Mouse (Mus musculus) ES-Bruce4 (cell line): ENCODE results near the gene Resp18. TPM values are rescaled to one million over a fixed set of nuclear protein-coding genes. Genes with fewer than 3 reads are reported as not detected.

Experiments
- H3K27ac ChIP-seq: 2 replicates; pipeline ENCODE4 v1.5.1; 2012; ENCODE audit warnings: low read length, inconsistent platforms; ENCODE audit not compliant: insufficient read depth
- H3K27me3 ChIP-seq: 2 replicates; pipeline ENCODE4 v1.6.1; 2012; ENCODE audit warnings: mild to moderate bottlenecking, low read length, inconsistent platforms; ENCODE audit not compliant: control insufficient read depth, poor library complexity, insufficient read depth, severe bottlenecking
- H3K36me3 ChIP-seq: 2 replicates; pipeline ENCODE4 v1.6.1; 2012; ENCODE audit warnings: inconsistent platforms, mild to moderate bottlenecking, low read length, moderate library complexity; ENCODE audit not compliant: control insufficient read depth, poor library complexity, insufficient read depth, severe bottlenecking
- H3K4me1 ChIP-seq: one replicate; pipeline ENCODE4 v1.8.1; 2011; ENCODE audit warnings: low read length; ENCODE audit not compliant: control insufficient read depth, insufficient read depth
- H3K4me3 ChIP-seq: 2 replicates; pipeline ENCODE4 v1.5.1; 2011; ENCODE audit warnings: low read depth, mild to moderate bottlenecking, low read length
- H3K9ac ChIP-seq: 2 replicates; pipeline ENCODE4 v1.6.1; 2012; ENCODE audit warnings: low read depth, mild to moderate bottlenecking, inconsistent platforms; ENCODE audit not compliant: poor library complexity, severe bottlenecking
- H3K9me3 ChIP-seq: replicated peaks from 2 replicates; pipeline ENCODE4 v1.6.1; 2012; ENCODE audit warnings: mild to moderate bottlenecking, low read length, inconsistent platforms; ENCODE audit not compliant: control insufficient read depth, poor library complexity, insufficient read depth, severe bottlenecking
- CTCF ChIP-seq: IDR thresholded peaks from one replicate; pipeline ENCODE4 v1.8.1; 2011; ENCODE audit warnings: low read depth, low read length
- EP300 ChIP-seq: IDR thresholded peaks from 2 replicates; pipeline ENCODE4 v1.6.1; 2011; ENCODE audit warnings: low read depth, low read length; ENCODE audit not compliant: insufficient read depth
- POLR2A ChIP-seq: IDR thresholded peaks from one replicate; pipeline ENCODE4 v1.8.1; 2011; ENCODE audit warnings: low read length; ENCODE audit not compliant: insufficient read depth
- polyA plus RNA-seq: library from polyadenylated mRNA; stranded (reverse); fragments of >200 nt; gene quantifications from 2 replicates; pipeline ENCODE4 v1.2.4, GENCODE M21; 2011; ENCODE audit warnings: low read depth; ENCODE audit not compliant: missing spikeins, insufficient read depth, insufficient read length

Resp18 gene
- polyA plus RNA-seq, 1 experiment = not detected

DNA sequence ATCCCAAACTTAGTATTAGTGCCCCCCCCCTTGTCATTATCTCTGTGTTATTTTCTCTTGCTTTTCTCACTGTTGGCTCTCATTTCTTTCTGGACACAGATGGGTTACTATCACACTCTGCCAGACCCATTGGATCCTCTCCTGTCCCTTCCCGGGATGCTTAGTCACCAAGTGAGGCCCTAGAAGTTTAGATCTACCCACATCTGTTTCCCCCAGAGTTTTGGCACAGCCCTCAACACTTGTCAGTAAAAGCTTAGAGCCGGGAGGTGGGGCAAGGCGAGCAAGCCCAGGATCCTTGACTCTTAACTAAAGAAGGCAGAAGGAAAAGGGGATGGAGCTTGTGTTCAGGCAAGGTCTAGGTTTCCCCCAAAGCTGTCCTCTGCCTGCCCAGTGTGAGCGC is 49.1 kb downstream of the Resp18 start:
- no peak overlapping the region for H3K27ac ChIP-seq
- no peak for TF ChIP-seq CTCF
- TF ChIP-seq EP300 = no peak
- no peak for TF ChIP-seq POLR2A
- H3K9ac ChIP-seq = no peak overlapping the region
- no peak overlapping the region for H3K4me3 ChIP-seq
- no peaks in the 10 kb centered on the region for H3K36me3 ChIP-seq
- H3K27me3 ChIP-seq = no peaks in the 10 kb centered on the region
- no peaks in the 10 kb centered on the region for H3K9me3 ChIP-seq
- H3K4me1 ChIP-seq = peaks cover 11% of the 10 kb centered on the region

DNA sequence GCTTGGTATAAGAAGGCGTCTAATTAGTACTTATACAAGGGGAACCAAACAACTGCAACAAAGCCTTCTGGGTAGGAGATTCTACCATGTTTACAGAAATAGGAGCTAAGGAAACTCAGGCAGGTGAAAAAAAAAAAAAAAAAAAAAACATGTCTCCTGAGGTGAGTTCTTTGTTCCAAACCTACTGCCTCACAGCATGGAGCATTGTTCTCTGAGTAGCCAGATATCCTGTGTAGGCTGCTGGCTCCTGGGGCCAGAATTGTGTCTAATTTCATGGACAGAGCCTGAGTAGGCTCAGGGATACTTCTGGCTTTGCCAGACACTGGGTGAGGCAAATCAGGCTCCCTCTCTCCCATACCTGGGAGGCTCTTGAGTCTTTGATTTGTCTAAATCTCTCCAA is 50.6 kb downstream of the Resp18 start:
- Histone ChIP-seq H3K9me3 (no peaks in the 10 kb centered on the region), H3K36me3 (no peaks in the 10 kb centered on the region), H3K4me1 (peaks cover 14% of the 10 kb centered on the region), H3K27me3 (no peaks in the 10 kb centered on the region), H3K4me3 (no peak overlapping the region), H3K27ac (peak overlapping the region; percentile 4; the same call in 1 of the 2 replicates), H3K9ac (no peak overlapping the region)
- TF ChIP-seq CTCF (no peak), EP300 (no peak), POLR2A (no peak)

DNA sequence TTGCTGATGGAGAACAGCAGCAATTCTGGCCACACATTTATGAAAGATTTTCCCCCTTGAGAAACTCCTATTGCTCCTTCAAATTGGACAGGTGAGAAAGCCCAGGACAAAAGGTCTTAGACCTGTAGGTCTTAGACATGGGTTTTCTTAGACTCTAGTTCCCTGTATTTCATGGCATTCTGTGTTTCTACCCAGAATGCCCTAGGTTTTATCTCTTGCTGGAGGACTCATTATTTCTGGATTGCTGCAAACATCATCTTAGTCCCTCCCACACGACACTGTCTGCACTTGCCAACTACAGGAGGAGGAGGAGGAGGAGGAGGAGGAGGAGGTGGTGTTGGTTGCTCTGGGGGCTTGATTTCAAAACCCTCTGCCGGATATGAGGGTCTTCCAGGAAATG is 52.1 kb downstream of the Resp18 start:
- no peaks in the 10 kb centered on the region for H3K9me3 ChIP-seq
- TF ChIP-seq POLR2A (no peak), EP300 (no peak), CTCF (no peak)
- no peaks in the 10 kb centered on the region for H3K36me3 ChIP-seq
- no peaks in the 10 kb centered on the region for H3K27me3 ChIP-seq
- H3K4me3 ChIP-seq = no peak overlapping the region
- H3K4me1 ChIP-seq = peaks cover 13% of the 10 kb centered on the region
- no peak overlapping the region for H3K9ac ChIP-seq
- H3K27ac ChIP-seq = no peak overlapping the region

DNA sequence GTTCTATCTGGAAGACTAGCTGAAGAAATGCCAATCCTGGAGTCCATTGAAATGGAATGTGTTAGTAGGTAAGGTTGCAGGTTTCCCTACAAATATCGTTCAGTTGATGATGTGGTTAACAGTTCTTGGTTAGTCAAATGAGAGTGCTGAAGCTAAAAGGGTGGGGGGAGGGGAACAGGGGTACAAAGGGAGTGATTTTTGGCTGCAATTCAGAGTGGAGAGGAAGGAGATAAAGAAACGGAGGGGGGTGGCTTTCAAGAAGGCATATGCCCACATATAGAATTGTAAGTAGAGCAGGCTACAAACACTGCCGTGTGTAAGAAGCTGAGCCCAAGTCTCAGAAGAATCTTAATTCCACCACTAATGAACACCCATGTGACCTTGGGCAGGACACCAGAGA is 52.7 kb downstream of the Resp18 start:
- no peak overlapping the region for H3K27ac ChIP-seq
- TF ChIP-seq EP300 = no peak
- no peak for TF ChIP-seq POLR2A
- TF ChIP-seq CTCF = no peak
- peaks cover 13% of the 10 kb centered on the region for H3K4me1 ChIP-seq
- H3K9me3 ChIP-seq = no peaks in the 10 kb centered on the region
- H3K9ac ChIP-seq = no peak overlapping the region
- H3K36me3 ChIP-seq = no peaks in the 10 kb centered on the region
- no peak overlapping the region for H3K4me3 ChIP-seq
- no peaks in the 10 kb centered on the region for H3K27me3 ChIP-seq

DNA sequence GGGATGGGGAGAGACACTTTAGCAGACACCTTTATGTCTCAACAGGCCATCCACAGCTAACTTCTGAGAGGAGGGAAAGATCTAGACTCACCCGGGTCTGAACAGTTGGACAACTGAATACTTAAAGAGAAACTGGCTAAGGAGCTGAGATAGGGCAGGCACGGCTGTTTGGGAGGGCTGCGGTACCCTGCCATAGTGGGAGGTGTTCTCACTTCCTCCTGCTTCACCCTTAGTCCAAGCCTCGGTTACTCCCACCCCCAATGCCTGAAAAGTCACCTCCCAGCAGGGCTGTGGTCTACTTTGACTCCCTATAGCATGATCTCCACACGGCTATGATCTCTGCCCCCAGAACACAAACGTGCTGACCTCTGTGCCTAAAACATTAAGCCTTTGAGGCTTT is 54.7 kb downstream of the Resp18 start:
- H3K27me3 ChIP-seq = no peaks in the 10 kb centered on the region
- no peak overlapping the region for H3K4me3 ChIP-seq

DNA sequence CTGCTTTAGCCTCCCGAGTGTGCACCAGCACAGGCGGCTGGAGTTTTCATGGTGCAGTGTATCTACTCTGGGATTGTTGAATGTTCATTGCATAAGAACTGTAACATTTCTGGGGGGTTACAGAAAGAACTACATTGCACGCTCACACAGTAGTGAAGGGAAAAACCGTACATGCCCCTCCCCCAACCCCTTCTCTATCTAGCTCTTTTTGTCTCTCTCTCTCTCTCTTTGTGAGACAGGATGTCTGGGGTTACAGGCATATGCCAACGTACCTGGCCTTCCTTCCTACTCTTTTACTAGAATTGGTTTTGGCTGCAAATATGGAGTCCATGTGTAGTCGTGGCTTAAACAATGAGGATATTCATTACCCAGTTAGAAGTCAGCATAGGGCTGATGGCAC is 55.3 kb downstream of the Resp18 start:
- H3K27me3 ChIP-seq = no peaks in the 10 kb centered on the region

More for the DNA sequence above, 54.7 kb downstream of the Resp18 start:
- H3K4me1 ChIP-seq = peaks cover 13% of the 10 kb centered on the region
- H3K27ac ChIP-seq = no peak overlapping the region
- H3K36me3 ChIP-seq = no peaks in the 10 kb centered on the region
- H3K9ac ChIP-seq = no peak overlapping the region
- TF ChIP-seq EP300 (no peak), POLR2A (no peak), CTCF (no peak)
- H3K9me3 ChIP-seq = no peaks in the 10 kb centered on the region

More for the DNA sequence above, 55.3 kb downstream of the Resp18 start:
- TF ChIP-seq CTCF = no peak
- no peak for TF ChIP-seq EP300
- TF ChIP-seq POLR2A = no peak
- Histone ChIP-seq H3K36me3 (no peaks in the 10 kb centered on the region), H3K9me3 (no peaks in the 10 kb centered on the region), H3K27ac (no peak overlapping the region), H3K4me3 (no peak overlapping the region), H3K4me1 (peaks cover 13% of the 10 kb centered on the region), H3K9ac (no peak overlapping the region)

Other genes with a start within 250 kb of the Resp18 start
- 3.7 and 5.1 TPM in 2 replicates for gene Nhej1, start 153.2 kb downstream of the Resp18 start, polyA plus RNA-seq
- not detected in 2 replicates for gene Slc23a3, start 144.5 kb downstream of the Resp18 start, polyA plus RNA-seq
- gene Cnppd1, start 135.7 kb downstream of the Resp18 start, polyA plus RNA-seq = 20.0 and 23.9 TPM in 2 replicates
- 21.9 and 22.7 TPM in 2 replicates for gene Retreg2, start 135.6 kb downstream of the Resp18 start, polyA plus RNA-seq
- gene Zfand2b, start 109.8 kb downstream of the Resp18 start, polyA plus RNA-seq = 10.9 and 13.0 TPM in 2 replicates
- gene Abcb6, start 98.0 kb downstream of the Resp18 start, polyA plus RNA-seq = 8.8 and 10.8 TPM in 2 replicates
- gene Ankzf1, start 86.3 kb downstream of the Resp18 start, polyA plus RNA-seq = 17.0 and 17.4 TPM in 2 replicates
- 10.3 and 10.6 TPM in 2 replicates for gene Atg9a, start 86.2 kb downstream of the Resp18 start, polyA plus RNA-seq
- 5.1 and 10.6 TPM in 2 replicates for gene Glb1l, start 67.6 kb downstream of the Resp18 start, polyA plus RNA-seq
- gene Stk16, start 67.6 kb downstream of the Resp18 start, polyA plus RNA-seq = 27.8 and 37.4 TPM in 2 replicates
- 97.4 and 113 TPM in 2 replicates for gene Tuba4a, start 58.5 kb downstream of the Resp18 start, polyA plus RNA-seq
- not detected in 2 replicates for gene A630095N17Rik, start 46.3 kb downstream of the Resp18 start, polyA plus RNA-seq
- 18.9 and 23.8 TPM in 2 replicates for gene Dnajb2, start 42.0 kb downstream of the Resp18 start, polyA plus RNA-seq
- gene Ptprn, start 13.9 kb downstream of the Resp18 start, polyA plus RNA-seq = 9.1 and 10.1 TPM in 2 replicates
- gene Dnpep, start 39.6 kb upstream of the Resp18 start, polyA plus RNA-seq = 104 and 105 TPM in 2 replicates
- 18.2 and 23.3 TPM in 2 replicates for gene Des, start 81.9 kb upstream of the Resp18 start, polyA plus RNA-seq
- gene Speg, start 96.9 kb upstream of the Resp18 start, polyA plus RNA-seq = 18.0 and 19.8 TPM in 2 replicates
- gene Gmppa, start 157.5 kb upstream of the Resp18 start, polyA plus RNA-seq = 35.2 and 36.5 TPM in 2 replicates
- not detected in 2 replicates for gene Asic4, start 172.0 kb upstream of the Resp18 start, polyA plus RNA-seq
- 13.3 and 15.1 TPM in 2 replicates for gene Chpf, start 200.9 kb upstream of the Resp18 start, polyA plus RNA-seq
- gene Tmem198, start 201.1 kb upstream of the Resp18 start, polyA plus RNA-seq = 0.27 and 0.53 TPM in 2 replicates
- 32.6 and 32.9 TPM in 2 replicates for gene Obsl1, start 228.0 kb upstream of the Resp18 start, polyA plus RNA-seq
- gene Inha, start 228.7 kb upstream of the Resp18 start, polyA plus RNA-seq = 1.9 and 2.4 TPM in 2 replicates
- gene Stk11ip, start 243.1 kb upstream of the Resp18 start, polyA plus RNA-seq = 18.8 and 22.7 TPM in 2 replicates